Mouse (Mus musculus) layer of hippocampus, adult 8-10 months (tissue): ENCODE results near the gene Zdhhc7. TPM values are rescaled to one million over a fixed set of nuclear protein-coding genes. Genes with fewer than 3 reads are reported as not detected.

Experiments
- DNase-seq, 2 experiments: peaks; one replicate each; pipeline ENCODE4 v3.0.0; 2022; ENCODE audit warnings: low spot score in 2 of 2
- total RNA-seq, 4 experiments: library from RNA; stranded (reverse); gene quantifications; 2 replicates each; pipeline ENCODE4 v1.2.4; 2022

Gene Zdhhc7
- total RNA-seq, 4 experiments from 2014 or later = 28.4 to 37.8 (median 32.3) TPM

GRCm38 (mm10) chr8:120114315-120114841 lies 13.1 kb upstream of the Zdhhc7 start:
- peak in 1 of 2 experiments; percentile 48 for DNase-seq

GRCm38 (mm10) chr8:120113758-120114255 lies 12.5 kb upstream of the Zdhhc7 start, which contains the start of gene 6430548M08Rik:
Gene 6430548M08Rik (plus strand): TSS chr8:120114152.
- DNase-seq = peak; percentile 100

- DNase-seq = peak in 1 of 2 experiments; percentile 24
Measured at GRCm38 (mm10) chr8:120113306-120113705, 12.0 kb upstream of the Zdhhc7 start.

- no peak for DNase-seq
Measured at GRCm38 (mm10) chr8:120112535-120112934, 11.3 kb upstream of the Zdhhc7 start.

DNA sequence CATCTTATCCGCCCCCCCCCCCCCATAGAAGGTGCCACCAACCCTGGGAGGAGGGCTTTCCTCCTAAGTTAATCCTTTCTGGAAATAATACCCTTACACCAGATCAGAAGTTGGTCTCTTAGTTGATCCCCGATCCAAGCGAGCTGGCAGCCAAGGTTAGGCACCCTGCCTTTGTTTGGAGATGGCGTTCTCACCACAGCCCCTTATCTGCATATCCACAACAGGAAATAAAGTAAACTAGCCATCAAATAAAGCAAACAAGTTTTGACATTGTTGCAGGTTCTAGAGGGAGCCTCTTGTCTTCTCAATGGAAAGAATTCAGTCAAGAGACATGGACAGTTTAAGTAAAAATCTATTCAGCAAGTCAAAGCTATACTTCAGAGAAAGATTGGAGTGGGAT lies 10.1 kb upstream of the Zdhhc7 start:
- no peak for DNase-seq

DNA sequence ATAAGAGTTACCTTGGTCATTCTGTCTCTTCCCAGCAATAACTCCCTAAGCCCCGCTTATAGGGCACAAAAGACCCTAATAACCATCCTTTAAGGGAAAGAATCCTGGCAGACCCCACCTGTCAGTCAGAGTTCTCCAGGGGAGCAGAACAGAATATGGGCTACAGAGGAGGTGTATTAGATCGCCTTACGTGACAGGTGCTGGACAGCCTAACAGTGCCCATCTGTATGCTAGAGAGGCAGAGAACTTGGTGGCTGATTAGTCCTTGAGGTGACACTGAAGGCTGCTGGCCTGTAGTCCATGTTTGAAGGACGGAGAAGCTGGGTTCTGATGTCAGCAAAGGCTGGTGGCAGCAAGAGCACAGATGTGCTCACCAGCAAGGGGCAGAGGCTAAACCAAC lies 9.7 kb upstream of the Zdhhc7 start:
- DNase-seq = no peak

DNA sequence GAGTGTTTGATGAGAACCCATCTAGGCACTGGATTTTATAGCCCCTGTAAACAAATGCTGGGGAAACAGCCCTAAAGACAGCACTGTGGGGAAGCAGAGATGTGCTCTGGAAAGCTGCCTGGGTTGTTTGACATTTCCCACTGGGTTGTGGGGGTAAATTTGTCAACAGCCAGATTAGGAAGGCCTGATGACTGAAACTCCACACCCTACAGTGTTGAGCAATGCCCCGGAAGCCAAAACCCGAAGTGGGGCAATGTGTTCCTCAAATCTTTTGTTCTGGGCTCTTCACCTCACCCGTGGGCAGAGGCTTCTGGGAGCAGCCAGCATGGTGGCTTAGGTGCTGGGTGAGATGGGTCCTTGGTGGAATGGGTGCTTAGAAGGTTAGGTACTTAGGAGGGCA lies 7.9 kb upstream of the Zdhhc7 start:
- DNase-seq = no peak

GRCm38 (mm10) chr8:120104721-120105272 lies 3.5 kb upstream of the Zdhhc7 start:
- no peak for DNase-seq

DNA sequence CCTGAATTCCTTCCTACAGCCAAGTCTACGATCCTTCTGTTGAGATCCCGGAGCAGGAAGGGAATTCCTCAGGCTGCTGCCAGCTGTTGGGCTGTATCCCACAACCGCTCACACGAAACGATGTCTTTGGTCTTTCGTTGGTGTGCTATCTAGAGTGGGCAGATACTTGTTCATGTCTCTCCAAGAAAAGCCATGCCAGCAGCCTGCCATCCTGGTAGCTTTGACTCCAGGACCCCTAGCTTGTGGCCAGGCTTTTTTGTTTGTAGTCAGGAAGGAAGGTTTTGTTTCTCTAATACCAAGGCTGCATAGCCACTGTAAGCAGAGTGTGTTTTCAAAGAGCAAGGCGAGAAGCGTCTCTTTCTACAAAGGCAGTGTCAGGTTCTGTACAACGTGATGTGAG lies 2.6 kb upstream of the Zdhhc7 start:
- no peak for DNase-seq

- DNase-seq = no peak
Measured at GRCm38 (mm10) chr8:120100388-120101067, 754 bp downstream of the Zdhhc7 start.

GRCm38 (mm10) chr8:120096486-120096885 lies 4.8 kb downstream of the Zdhhc7 start:
- DNase-seq = no peak

- no peak for DNase-seq
Measured at GRCm38 (mm10) chr8:120094801-120095200, 6.5 kb downstream of the Zdhhc7 start.

DNA sequence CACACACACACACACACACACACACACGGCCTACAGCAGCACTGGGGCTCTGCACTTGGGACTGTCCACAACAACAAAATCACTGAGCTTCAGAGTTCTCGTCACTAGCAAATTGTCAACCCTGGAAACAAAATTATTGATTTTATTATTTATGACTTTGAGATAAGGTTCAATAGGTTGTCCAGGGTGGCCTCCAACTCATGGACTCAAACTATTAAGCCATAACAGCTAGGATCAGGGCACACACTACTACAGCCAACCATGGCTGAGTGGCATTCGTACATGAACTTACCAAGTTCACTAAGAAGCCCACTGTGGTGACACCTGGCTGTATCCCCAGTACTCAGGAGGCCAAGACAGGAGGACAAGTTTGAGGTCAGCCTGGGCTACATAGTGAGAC lies 8.2 kb downstream of the Zdhhc7 start:
- DNase-seq = no peak

DNA sequence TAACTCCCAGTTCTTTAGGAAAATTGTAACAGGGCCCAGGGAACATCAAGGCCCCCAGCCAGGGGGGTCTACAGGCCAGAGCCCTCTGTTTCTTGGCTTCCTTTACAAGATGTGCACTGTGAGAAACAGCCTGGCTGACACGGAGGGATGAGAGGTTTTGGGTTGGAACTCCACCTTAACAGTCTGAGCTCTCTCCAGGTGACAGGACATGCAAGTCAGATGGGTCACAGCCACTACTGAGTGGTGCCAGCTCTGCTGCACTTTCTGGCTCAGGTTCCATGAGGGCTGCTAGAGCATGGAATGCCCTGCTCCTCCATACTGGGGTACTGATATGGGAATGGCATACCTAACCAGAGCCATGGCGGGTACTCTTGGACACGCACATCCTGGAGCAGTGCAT lies 10.2 kb downstream of the Zdhhc7 start:
- no peak for DNase-seq

DNA sequence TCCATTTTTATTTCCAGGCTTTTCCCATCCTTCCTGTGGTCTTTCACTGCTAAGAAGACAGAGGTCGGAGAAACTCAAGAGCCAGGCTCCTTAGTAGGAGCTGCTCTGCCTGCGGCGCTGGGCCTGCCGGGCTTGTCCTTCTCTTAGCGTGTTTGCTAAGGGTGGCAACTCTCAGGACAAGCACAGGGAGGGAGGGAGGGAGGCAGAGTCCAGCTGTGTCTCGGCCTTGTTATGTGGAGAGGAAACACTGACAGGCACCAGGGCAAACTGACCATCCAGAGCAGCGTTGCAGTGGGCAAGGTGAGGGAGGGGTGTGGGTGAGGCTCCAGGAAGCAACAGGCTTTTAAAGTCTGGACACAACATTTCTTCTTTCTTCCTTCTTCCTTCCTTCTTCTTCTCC lies 11.8 kb downstream of the Zdhhc7 start:
- no peak for DNase-seq

GRCm38 (mm10) chr8:120084783-120085182 lies 16.5 kb downstream of the Zdhhc7 start:
- DNase-seq = no peak

DNA sequence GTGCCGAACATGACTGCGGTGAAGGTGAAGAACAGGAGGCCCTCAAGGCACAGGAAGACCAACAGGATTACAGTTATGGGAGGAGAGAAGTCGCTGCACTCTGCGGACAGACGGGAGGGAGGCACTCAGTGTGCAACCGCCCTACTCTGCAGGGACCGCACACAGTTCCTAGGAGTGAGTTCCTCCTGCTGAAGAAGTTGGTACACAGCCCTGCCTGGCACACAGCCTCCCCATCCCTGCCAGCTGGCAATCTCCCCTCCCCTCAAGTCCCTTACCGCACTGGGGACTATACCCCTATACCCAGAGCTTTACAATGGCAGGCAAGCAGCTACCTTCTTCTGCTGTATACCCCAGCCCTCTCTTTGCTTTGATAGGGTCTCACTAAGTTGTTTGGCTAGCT lies 18.0 kb downstream of the Zdhhc7 start:
- peak in 1 of 2 experiments; percentile 37 for DNase-seq

- DNase-seq = no peak
Measured at GRCm38 (mm10) chr8:120079361-120079760, 21.9 kb downstream of the Zdhhc7 start.

GRCm38 (mm10) chr8:120078080-120078479 lies 23.2 kb downstream of the Zdhhc7 start:
- peak; percentile 48 to 75 for DNase-seq

DNA sequence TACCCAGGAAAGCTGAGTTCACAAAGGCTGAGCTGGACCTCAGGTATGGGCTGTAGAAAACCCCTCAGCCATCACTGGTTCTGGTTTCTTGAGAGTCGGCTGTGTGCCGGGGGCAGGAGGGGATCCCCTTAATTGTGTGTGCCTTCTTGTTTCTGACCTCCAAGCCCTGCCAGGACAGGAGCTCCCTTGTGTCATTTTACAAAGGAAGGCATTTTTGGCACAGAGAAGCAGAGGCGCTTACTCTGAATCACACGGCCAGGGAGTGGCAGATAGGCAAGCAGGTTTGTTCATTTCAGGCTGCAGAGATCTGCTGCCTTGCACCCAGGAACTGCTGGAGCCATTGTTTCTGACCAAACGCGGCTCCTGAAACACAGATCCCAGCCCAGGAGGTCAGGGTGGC lies 25.9 kb downstream of the Zdhhc7 start:
- no peak for DNase-seq

GRCm38 (mm10) chr8:120074516-120074915 lies 26.8 kb downstream of the Zdhhc7 start:
- DNase-seq = no peak

DNA sequence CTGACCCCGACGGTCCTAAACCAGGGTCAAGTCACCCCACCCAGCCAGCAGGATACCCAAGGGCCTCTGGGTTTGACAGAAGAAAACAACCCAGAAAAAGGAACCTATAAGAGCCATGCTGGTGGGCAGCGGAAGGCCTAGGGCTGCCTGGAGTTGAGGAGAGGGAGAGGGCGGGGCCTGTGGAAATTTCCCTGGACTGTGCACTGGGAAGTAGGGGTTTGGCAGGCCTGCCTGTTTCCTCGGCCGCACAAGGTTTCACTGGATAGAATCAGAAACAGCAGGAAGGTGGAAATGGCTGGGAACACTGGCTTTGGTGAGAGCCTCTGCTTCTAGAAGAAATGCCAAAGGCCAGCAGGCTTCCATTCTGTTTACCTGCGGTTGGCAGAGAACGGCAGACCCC lies 28.5 kb downstream of the Zdhhc7 start:
- DNase-seq = no peak

DNA sequence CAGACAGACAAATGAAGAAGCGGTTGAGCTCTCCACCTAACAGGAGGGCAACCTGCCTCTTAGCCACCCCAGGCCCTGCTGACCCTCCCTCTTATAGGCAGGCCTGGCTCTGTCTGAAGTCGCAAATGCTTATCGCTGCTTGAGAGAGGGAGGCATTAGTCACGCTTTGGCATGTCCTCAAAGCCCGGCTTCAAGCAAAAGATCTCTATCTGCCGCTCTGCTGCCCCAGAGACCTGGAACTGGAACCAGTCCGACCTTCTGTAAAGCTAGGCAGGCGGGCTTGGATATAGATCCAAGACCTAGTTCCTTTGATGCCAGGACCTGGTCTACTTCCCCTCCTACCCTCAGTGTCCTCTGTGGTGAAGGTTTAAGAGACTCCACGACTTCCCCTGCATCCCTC lies 29.0 kb downstream of the Zdhhc7 start:
- no peak for DNase-seq
